Mouse (Mus musculus): ENCODE measurements around the gene Sptbn4. TPM values are rescaled to one million over a fixed set of nuclear protein-coding genes. Genes with fewer than 3 reads are reported as not detected.
A peak's percentile ranks its signal among the peaks of the same experiment; 100 is the strongest.

The Sptbn4 gene
- polyA plus RNA-seq, 1 experiment, result 0.25 TPM

DNA sequence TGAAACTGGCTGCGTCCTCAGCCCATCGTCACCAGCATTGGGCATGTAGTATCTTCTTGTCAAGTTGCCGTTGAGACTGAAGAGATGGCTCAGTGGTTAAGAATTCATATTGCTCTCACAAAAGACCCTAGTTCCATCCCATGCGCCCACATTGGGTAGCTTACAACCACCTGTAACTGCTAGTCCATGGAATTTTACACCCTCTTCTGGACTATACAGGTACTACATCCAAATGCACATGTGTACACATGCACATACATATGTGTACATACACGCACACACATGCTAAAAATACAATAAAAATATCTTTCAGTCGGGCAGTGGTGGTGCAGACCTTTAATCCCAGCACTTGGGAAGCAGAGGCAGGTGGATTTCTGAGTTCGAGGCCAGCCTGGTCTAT is 41.0 kb downstream of the Sptbn4 start:
- H3K79me2 ChIP-seq (ENCODE audit: control insufficient read depth, insufficient read depth), result no peaks in the 10 kb centered on the region
- H3K36me3 ChIP-seq (ENCODE audit: control insufficient read depth, insufficient read depth), result no peaks in the 10 kb centered on the region
- peaks cover 20% of the 10 kb centered on the region for H3K27me3 ChIP-seq (ENCODE audit: control insufficient read depth, insufficient read depth, insufficient read length)
- H3K4me3 ChIP-seq (ENCODE audit: insufficient read depth, poor library complexity, severe bottlenecking), result no peak overlapping the region
- no peak overlapping the region for H3ac ChIP-seq (ENCODE audit: control insufficient read depth, insufficient read length, low read depth)
- TF ChIP-seq FOSL1 (IDR thresholded peaks at IDR 0.05; ENCODE audit: insufficient read depth, low read length, poor library complexity, severe bottlenecking), result no peak
- no peaks in the 10 kb centered on the region for H3K79me3 ChIP-seq (ENCODE audit: low read depth)

DNA sequence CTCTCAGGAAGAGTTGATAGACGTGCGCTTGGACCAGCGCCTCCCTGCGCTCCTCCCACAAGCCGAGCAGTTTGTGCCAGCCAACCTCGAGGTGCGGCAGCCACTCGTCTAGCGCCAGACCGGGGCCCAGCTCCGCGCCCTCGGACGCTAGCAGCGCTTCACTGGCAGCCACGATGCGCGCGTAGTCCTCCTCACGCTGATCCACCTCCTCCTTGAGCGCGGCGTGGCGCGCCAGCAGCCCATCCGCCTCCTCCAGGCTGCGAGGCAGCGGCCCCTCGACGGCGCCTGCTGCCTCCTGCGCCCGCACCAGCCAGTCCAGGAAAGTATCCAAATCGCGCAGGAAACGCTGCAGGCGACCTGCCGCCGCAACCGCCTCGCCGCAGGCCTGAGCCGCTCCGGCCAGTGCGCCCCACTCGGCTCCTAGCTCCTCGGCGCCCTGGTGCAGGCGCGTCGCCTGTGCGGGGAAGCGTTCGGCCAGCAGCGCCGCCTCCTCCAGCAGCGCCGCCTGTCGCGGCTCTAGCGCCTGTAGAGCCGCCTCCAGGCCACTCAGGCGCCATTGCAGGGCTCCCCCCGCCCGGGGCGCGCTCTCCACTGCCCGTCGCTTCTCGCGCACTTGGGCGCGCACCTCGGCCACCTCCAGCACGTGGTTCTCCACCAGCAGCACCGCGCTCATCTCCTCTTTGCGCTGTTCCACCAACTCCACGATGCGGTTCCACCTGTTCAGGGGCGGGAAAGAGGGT is 43.1 kb downstream of the Sptbn4 start:
- Histone ChIP-seq H3K36me3 (ENCODE audit: control insufficient read depth, insufficient read depth) (no peaks in the 10 kb centered on the region), H3K79me3 (ENCODE audit: low read depth) (no peaks in the 10 kb centered on the region), H3K79me2 (ENCODE audit: control insufficient read depth, insufficient read depth) (no peaks in the 10 kb centered on the region), H3K27me3 (ENCODE audit: control insufficient read depth, insufficient read depth, insufficient read length) (peaks cover 20% of the 10 kb centered on the region), H3K4me3 (ENCODE audit: insufficient read depth, poor library complexity, severe bottlenecking) (no peak overlapping the region), H3ac (ENCODE audit: control insufficient read depth, insufficient read length, low read depth) (no peak overlapping the region)
- no peak for TF ChIP-seq FOSL1 (IDR thresholded peaks at IDR 0.05; ENCODE audit: insufficient read depth, low read length, poor library complexity, severe bottlenecking)
- TF ChIP-seq CEBPB (IDR thresholded peaks at IDR 0.05; ENCODE audit: low read depth), result no peak
- TF ChIP-seq MAX (IDR thresholded peaks at IDR 0.05), result no peak
- TF ChIP-seq USF1 (IDR thresholded peaks at IDR 0.05; ENCODE audit: low read depth), result no peak
- TF ChIP-seq MYOG (IDR thresholded peaks at IDR 0.05; ENCODE audit: control insufficient read depth, extremely low read depth, insufficient read length), result no peak
- TF ChIP-seq MYOD1 (IDR thresholded peaks at IDR 0.05; ENCODE audit: control insufficient read depth, insufficient read length, low read depth), result no peak

GRCm38 (mm10) chr7:27402675-27403074 is 44.8 kb downstream of the Sptbn4 start:
- Histone ChIP-seq H3ac (ENCODE audit: control insufficient read depth, insufficient read length, low read depth) (no peak overlapping the region), H3K36me3 (ENCODE audit: control insufficient read depth, insufficient read depth) (no peaks in the 10 kb centered on the region), H3K79me3 (ENCODE audit: low read depth) (no peaks in the 10 kb centered on the region), H3K27me3 (ENCODE audit: control insufficient read depth, insufficient read depth, insufficient read length) (peaks cover 8% of the 10 kb centered on the region), H3K4me3 (ENCODE audit: insufficient read depth, poor library complexity, severe bottlenecking) (no peak overlapping the region), H3K79me2 (ENCODE audit: control insufficient read depth, insufficient read depth) (no peaks in the 10 kb centered on the region)
- TF ChIP-seq CEBPB (IDR thresholded peaks at IDR 0.05; ENCODE audit: low read depth), result no peak
- TF ChIP-seq CTCF (IDR thresholded peaks at IDR 0.05; ENCODE audit: control insufficient read depth, insufficient read depth, insufficient read length), result peak; percentile 41

- peaks cover 16% of the 10 kb centered on the region for H3K27me3 ChIP-seq (ENCODE audit: control insufficient read depth, insufficient read depth, insufficient read length)
- TF ChIP-seq CTCF (IDR thresholded peaks at IDR 0.05; ENCODE audit: control insufficient read depth, insufficient read depth, insufficient read length) (no peak), FOSL1 (IDR thresholded peaks at IDR 0.05; ENCODE audit: insufficient read depth, low read length, poor library complexity, severe bottlenecking) (no peak), USF1 (IDR thresholded peaks at IDR 0.05; ENCODE audit: low read depth) (no peak), MYOG (IDR thresholded peaks at IDR 0.05; ENCODE audit: control insufficient read depth, extremely low read depth, insufficient read length) (no peak), MAX (IDR thresholded peaks at IDR 0.05) (no peak), MYOD1 (IDR thresholded peaks at IDR 0.05; ENCODE audit: control insufficient read depth, insufficient read length, low read depth) (no peak), CEBPB (IDR thresholded peaks at IDR 0.05; ENCODE audit: low read depth) (no peak)
These were observed 46.9 kb downstream of the Sptbn4 start for GRCm38 (mm10) chr7:27400545-27400944.

GRCm38 (mm10) chr7:27397048-27397949 is 50.2 kb downstream of the Sptbn4 start:
- no peak overlapping the region for H3K4me3 ChIP-seq (ENCODE audit: insufficient read depth, poor library complexity, severe bottlenecking)

More at GRCm38 (mm10) chr7:27400545-27400944, 46.9 kb downstream of the Sptbn4 start:
- H3K79me3 ChIP-seq (ENCODE audit: low read depth), result no peaks in the 10 kb centered on the region
- no peaks in the 10 kb centered on the region for H3K36me3 ChIP-seq (ENCODE audit: control insufficient read depth, insufficient read depth)
- no peak overlapping the region for H3K4me3 ChIP-seq (ENCODE audit: insufficient read depth, poor library complexity, severe bottlenecking)
- no peaks in the 10 kb centered on the region for H3K79me2 ChIP-seq (ENCODE audit: control insufficient read depth, insufficient read depth)
- H3ac ChIP-seq (ENCODE audit: control insufficient read depth, insufficient read length, low read depth), result no peak overlapping the region

More at GRCm38 (mm10) chr7:27397048-27397949, 50.2 kb downstream of the Sptbn4 start:
- TF ChIP-seq USF1 (IDR thresholded peaks at IDR 0.05; ENCODE audit: low read depth), result peak; percentile 21
- no peak for TF ChIP-seq MYOG (IDR thresholded peaks at IDR 0.05; ENCODE audit: control insufficient read depth, extremely low read depth, insufficient read length)
- TF ChIP-seq MAX (IDR thresholded peaks at IDR 0.05), result no peak
- TF ChIP-seq CTCF (IDR thresholded peaks at IDR 0.05; ENCODE audit: control insufficient read depth, insufficient read depth, insufficient read length), result peak; percentile 63
- no peak for TF ChIP-seq CEBPB (IDR thresholded peaks at IDR 0.05; ENCODE audit: low read depth)
- no peak for TF ChIP-seq MYOD1 (IDR thresholded peaks at IDR 0.05; ENCODE audit: control insufficient read depth, insufficient read length, low read depth)
- no peak for TF ChIP-seq FOSL1 (IDR thresholded peaks at IDR 0.05; ENCODE audit: insufficient read depth, low read length, poor library complexity, severe bottlenecking)
- Histone ChIP-seq H3K27me3 (ENCODE audit: control insufficient read depth, insufficient read depth, insufficient read length) (peaks cover 23% of the 10 kb centered on the region), H3ac (ENCODE audit: control insufficient read depth, insufficient read length, low read depth) (no peak overlapping the region), H3K79me2 (ENCODE audit: control insufficient read depth, insufficient read depth) (no peaks in the 10 kb centered on the region), H3K36me3 (ENCODE audit: control insufficient read depth, insufficient read depth) (no peaks in the 10 kb centered on the region), H3K79me3 (ENCODE audit: low read depth) (no peaks in the 10 kb centered on the region)

Data from C2C12 (cell line).